Mouse (Mus musculus): ENCODE measurements at regions not wholly inside any gene's neighbourhood (a gene's known extent, or its start where the extent isn't known, plus 50 kb on each side); places are given as distances from the start of the nearest gene placed in this dataset.
"Not testable (repeated sequence)": the region's sequence is repeated elsewhere in the genome, so short reads cannot be mapped to it uniquely, and the experiment has no call there.

- ATAC-seq, result no peak
- H3K36me3 ChIP-seq (ENCODE audit: insufficient read depth, low read length), result no peaks in the 10 kb centered on the region
- no peaks in the 10 kb centered on the region for H3K9me3 ChIP-seq (ENCODE audit: low read length)
- no peak for TF ChIP-seq CTCF (IDR thresholded peaks at IDR 0.05; ENCODE audit: low read depth)
- H3K4me1 ChIP-seq (ENCODE audit: insufficient read depth, low read length), result peaks cover 13% of the 10 kb centered on the region; the same call in 1 of the 2 replicates
- no peak overlapping the region for H3K4me2 ChIP-seq (ENCODE audit: low read depth, low read length)
- no peak overlapping the region for H3K9ac ChIP-seq (replicated peaks; ENCODE audit: low read length)
- no peak for DNase-seq (ENCODE audit: low spot score)
- H3K4me3 ChIP-seq (ENCODE audit: low read length), result no peak overlapping the region
- no peak overlapping the region for H3K27ac ChIP-seq
- WGBS, result 67% methylated on average over 8 of the region's 8 CpGs
- no peaks in the 10 kb centered on the region for H3K27me3 ChIP-seq (ENCODE audit: insufficient read depth, low read length)
Measured at GRCm38 (mm10) chr12:29046009-29046408, 294.4 kb downstream of the Eipr1 start.

GRCm38 (mm10) chr12:29048596-29048995, 297.0 kb downstream of the Eipr1 start:
- WGBS, result 35% methylated on average over 3 of the region's 4 CpGs
- ATAC-seq; H3K9me3 ChIP-seq (ENCODE audit: low read length); H3K4me2 ChIP-seq (ENCODE audit: low read depth, low read length); H3K36me3 ChIP-seq (ENCODE audit: insufficient read depth, low read length); DNase-seq (ENCODE audit: low spot score); H3K4me3 ChIP-seq (ENCODE audit: low read length); H3K27me3 ChIP-seq (ENCODE audit: insufficient read depth, low read length); H3K9ac ChIP-seq (replicated peaks; ENCODE audit: low read length): not testable (repeated sequence)
- peak overlapping the region; percentile 67 for H3K27ac ChIP-seq
- H3K4me1 ChIP-seq (ENCODE audit: insufficient read depth, low read length), result peaks cover 13% of the 10 kb centered on the region; the same call in 1 of the 2 replicates

- 7% methylated on average over 8 of the region's 8 CpGs for WGBS
- peak; percentile 87 for ATAC-seq
- Histone ChIP-seq H3K27ac (peak overlapping the region; percentile 67), H3K36me3 (ENCODE audit: insufficient read depth, low read length) (no peaks in the 10 kb centered on the region), H3K27me3 (ENCODE audit: insufficient read depth, low read length) (no peaks in the 10 kb centered on the region), H3K9ac (replicated peaks; ENCODE audit: low read length) (no peak overlapping the region), H3K4me2 (ENCODE audit: low read depth, low read length) (no peak overlapping the region), H3K4me1 (ENCODE audit: insufficient read depth, low read length) (peaks cover 13% of the 10 kb centered on the region; the same call in 1 of the 2 replicates), H3K4me3 (ENCODE audit: low read length) (no peak overlapping the region), H3K9me3 (ENCODE audit: low read length) (no peaks in the 10 kb centered on the region)
- DNase-seq (ENCODE audit: low spot score), result peak; percentile 76
- TF ChIP-seq CTCF (IDR thresholded peaks at IDR 0.05; ENCODE audit: low read depth), result no peak; the same call in 1 of the 2 replicates
Measured at GRCm38 (mm10) chr12:29049105-29049511, 297.5 kb downstream of the Eipr1 start.

- peak overlapping the region; percentile 67; the same call in 1 of the 2 replicates for H3K27ac ChIP-seq
Measured at GRCm38 (mm10) chr12:29049801-29050200, 298.2 kb downstream of the Eipr1 start.

GRCm38 (mm10) chr12:29050516-29051251, 299.1 kb downstream of the Eipr1 start:
- H3K4me3 ChIP-seq (ENCODE audit: low read length), result no peak overlapping the region
- H3K27me3 ChIP-seq (ENCODE audit: insufficient read depth, low read length), result no peaks in the 10 kb centered on the region
- no peak overlapping the region for H3K27ac ChIP-seq
- no peak for TF ChIP-seq CTCF (IDR thresholded peaks at IDR 0.05; ENCODE audit: low read depth)
- peaks cover 13% of the 10 kb centered on the region; the same call in 1 of the 2 replicates for H3K4me1 ChIP-seq (ENCODE audit: insufficient read depth, low read length)
- no peaks in the 10 kb centered on the region for H3K9me3 ChIP-seq (ENCODE audit: low read length)
- H3K4me2 ChIP-seq (ENCODE audit: low read depth, low read length), result no peak overlapping the region
- WGBS, result 40% methylated on average over 8 of the region's 8 CpGs
- no peak for ATAC-seq
- DNase-seq (ENCODE audit: low spot score), result no peak
- no peaks in the 10 kb centered on the region for H3K36me3 ChIP-seq (ENCODE audit: insufficient read depth, low read length)
- H3K9ac ChIP-seq (replicated peaks; ENCODE audit: low read length), result no peak overlapping the region

More at GRCm38 (mm10) chr12:29049801-29050200, 298.2 kb downstream of the Eipr1 start:
- no peak for DNase-seq (ENCODE audit: low spot score)
- no peaks in the 10 kb centered on the region for H3K36me3 ChIP-seq (ENCODE audit: insufficient read depth, low read length)
- H3K9me3 ChIP-seq (ENCODE audit: low read length), result no peaks in the 10 kb centered on the region
- H3K9ac ChIP-seq (replicated peaks; ENCODE audit: low read length), result no peak overlapping the region
- no peak for ATAC-seq
- TF ChIP-seq CTCF (IDR thresholded peaks at IDR 0.05; ENCODE audit: low read depth), result no peak
- H3K4me1 ChIP-seq (ENCODE audit: insufficient read depth, low read length), result peaks cover 13% of the 10 kb centered on the region; the same call in 1 of the 2 replicates
- no peaks in the 10 kb centered on the region for H3K27me3 ChIP-seq (ENCODE audit: insufficient read depth, low read length)
- no peak overlapping the region for H3K4me2 ChIP-seq (ENCODE audit: low read depth, low read length)
- H3K4me3 ChIP-seq (ENCODE audit: low read length), result no peak overlapping the region

DNA sequence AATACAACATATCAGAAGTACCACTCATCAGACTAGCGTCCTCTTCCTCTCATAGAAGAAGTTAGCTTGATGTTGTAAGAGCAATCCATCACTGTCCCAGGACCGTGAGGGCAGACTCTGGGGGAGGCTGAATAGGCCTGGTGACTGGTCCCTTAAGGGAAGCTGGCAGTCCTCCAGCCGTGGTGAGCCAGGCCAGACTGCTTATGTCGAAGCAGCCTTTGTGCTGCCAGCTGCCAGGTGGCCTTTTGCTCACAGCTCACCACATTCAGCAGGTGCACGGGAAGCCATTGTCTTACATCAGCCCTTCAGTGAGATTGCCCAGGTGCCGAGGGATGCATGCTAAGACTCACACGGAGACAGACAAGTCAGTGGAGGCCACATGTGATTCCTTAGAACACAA, 302.8 kb downstream of the Eipr1 start:
- WGBS, result 18% methylated on average over 7 of the region's 7 CpGs
- no peak overlapping the region for H3K27ac ChIP-seq

DNA sequence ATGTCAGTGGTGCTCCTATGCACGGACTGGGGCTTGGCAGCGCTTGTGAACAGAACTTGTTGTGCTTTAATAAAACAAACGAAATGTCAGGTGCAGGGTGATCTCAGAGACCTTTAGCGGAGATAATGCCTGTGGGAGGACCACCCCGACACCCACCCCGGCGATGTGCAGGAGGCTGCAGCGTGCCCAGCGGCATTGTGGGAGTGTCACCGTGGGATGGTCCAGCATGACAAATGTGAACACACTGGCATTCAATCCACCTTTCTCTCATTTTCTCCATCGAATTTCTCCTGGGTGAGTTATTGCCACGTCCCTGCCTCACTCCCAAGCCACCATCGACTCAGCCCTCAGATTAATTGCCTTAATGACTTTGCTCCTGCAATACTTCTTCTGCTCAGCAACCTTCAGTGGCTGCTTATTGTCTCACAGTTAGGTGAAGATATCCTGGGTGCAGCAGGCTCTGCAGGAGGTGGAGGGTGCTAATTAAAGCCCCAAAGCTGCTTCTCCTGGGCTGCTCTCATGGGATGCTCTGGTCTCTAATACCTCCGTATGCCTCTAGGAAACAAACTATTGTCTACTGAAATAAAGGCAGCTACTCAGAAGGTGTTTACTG, 310.5 kb downstream of the Eipr1 start:
- Histone ChIP-seq H3K27ac (no peak overlapping the region), H3K4me2 (ENCODE audit: low read depth, low read length) (no peak overlapping the region)

More for the DNA sequence above, 302.8 kb downstream of the Eipr1 start:
- H3K9me3 ChIP-seq (ENCODE audit: low read length), result no peaks in the 10 kb centered on the region
- H3K4me3 ChIP-seq (ENCODE audit: low read length), result no peak overlapping the region
- ATAC-seq (peak; percentile 63), DNase-seq (ENCODE audit: low spot score) (peak; percentile 76)
- no peak overlapping the region for H3K9ac ChIP-seq (replicated peaks; ENCODE audit: low read length)
- no peaks in the 10 kb centered on the region for H3K36me3 ChIP-seq (ENCODE audit: insufficient read depth, low read length)
- H3K4me1 ChIP-seq (ENCODE audit: insufficient read depth, low read length), result peaks cover 8% of the 10 kb centered on the region; the same call in 1 of the 2 replicates
- TF ChIP-seq CTCF (IDR thresholded peaks at IDR 0.05; ENCODE audit: low read depth), result no peak
- no peak overlapping the region for H3K4me2 ChIP-seq (ENCODE audit: low read depth, low read length)
- no peaks in the 10 kb centered on the region for H3K27me3 ChIP-seq (ENCODE audit: insufficient read depth, low read length)

More for the DNA sequence above, 310.5 kb downstream of the Eipr1 start:
- ATAC-seq (no peak), DNase-seq (ENCODE audit: low spot score) (peak; percentile 26)
- H3K4me3 ChIP-seq (ENCODE audit: low read length), result no peak overlapping the region
- no peaks in the 10 kb centered on the region for H3K36me3 ChIP-seq (ENCODE audit: insufficient read depth, low read length)
- no peaks in the 10 kb centered on the region for H3K4me1 ChIP-seq (ENCODE audit: insufficient read depth, low read length)
- no peaks in the 10 kb centered on the region for H3K27me3 ChIP-seq (ENCODE audit: insufficient read depth, low read length)
- TF ChIP-seq CTCF (IDR thresholded peaks at IDR 0.05; ENCODE audit: low read depth), result no peak
- H3K9me3 ChIP-seq (ENCODE audit: low read length), result no peaks in the 10 kb centered on the region
- H3K9ac ChIP-seq (replicated peaks; ENCODE audit: low read length), result no peak overlapping the region
- WGBS, result 52% methylated on average over 14 of the region's 14 CpGs
